9 mouse cellular contexts compared by ENCODE assay signal in genomic region chr8:125759022-125759421, GRCm38 (mm10). TPM values are rescaled to one million over a fixed set of nuclear protein-coding genes. Genes with fewer than 3 reads are reported as not detected.
DNase-seq lines count a peak whose midpoint lies in the region; ATAC-seq and TF ChIP-seq lines count a peak whose summit lies in the region.
"Had no signal": no experiment of that assay in that cellular context is flagged by ENCODE, and none has a peak within 500 bp of the region (broad histone marks: within the 10 kb centered on the region; RNA-seq: fewer than 3 reads in every experiment).

No protein-coding gene starts in this region.

- peak; percentile 75 for TF ChIP-seq CTCF in layer of hippocampus, adult 2 months (conservative IDR thresholded peaks at IDR 0.05)
- TF ChIP-seq CTCF in bone marrow, adult 2 months (IDR thresholded peaks at IDR 0.05; ENCODE audit: control insufficient read depth, insufficient read depth, low read length) = peak; percentile 66

- no peak for ATAC-seq in cerebellum, adult (ENCODE audit: insufficient number of reproducible peaks, low FRiP score, low TSS enrichment)

- 56% methylated on average over 10 of the region's 10 CpGs for WGBS in bone marrow, adult 2 months

- TF ChIP-seq POLR2A in bone marrow, adult 2 months (IDR thresholded peaks at IDR 0.05; ENCODE audit: borderline replicate concordance, control insufficient read depth, low read depth, low read length) = no peak

- H3K4me1 ChIP-seq in bone marrow, adult 2 months (ENCODE audit: control insufficient read depth, insufficient read depth, low read length) = no peaks in the 10 kb centered on the region

- peak; percentile 29 to 59 for DNase-seq in cerebellum, postnatal 25 days
- peak in 1 of 2 experiments; percentile 25 for DNase-seq in layer of hippocampus, adult 2 months (ENCODE audit: low spot score in 2 of 2)
- DNase-seq in layer of hippocampus, adult 9-11 months = no peak
- DNase-seq in lung, postnatal 10 days = peak; percentile 68
- DNase-seq in thymus, adult 18-20 months = peak; percentile 17 to 21
- no peak for DNase-seq in gastrocnemius, adult 18-20 months (ENCODE audit: low spot score)

- no peak overlapping the region for H3K4me3 ChIP-seq in layer of hippocampus, adult 2 months
- H3K4me3 ChIP-seq in bone marrow, adult 2 months (replicated peaks; ENCODE audit: control insufficient read depth, low read depth, low read length) = no peak overlapping the region
- H3K4me3 ChIP-seq: limb, embryonic 12.5 days had no signal

- no peak overlapping the region for H3K27ac ChIP-seq in layer of hippocampus, adult 2 months
- no peak overlapping the region for H3K27ac ChIP-seq in bone marrow, adult 2 months (ENCODE audit: control insufficient read depth, insufficient read depth, low read depth, low read length, poor library complexity)
- H3K27ac ChIP-seq: limb, embryonic 12.5 days had no signal

RNA-seq across cellular contexts. Expression of gene Ntpcr, which starts 29.3 kb away (rescaled TPM):
- 10 to 100 TPM; 21.1 to 24.2 TPM for total RNA-seq in layer of hippocampus, adult 2 months (2021)
- 7.6 and 11.5 TPM in 2 replicates for polyA plus RNA-seq in bone marrow, adult 2 months (2011; ENCODE audit: insufficient read depth, insufficient read length, low replicate concordance, missing spikeins)
- total RNA-seq in gastrocnemius, adult 18-20 months (2021) = 10 to 100 TPM in 1 of 2 experiments, 1 to 10 TPM in 1; 9.9 to 10.2 TPM

Comparison
In these comparisons a context has a peak if more than half of its experiments do, and no peak if none do; other contexts are left out.
1. DNase-seq: peak in cerebellum, postnatal 25 days (2 of 2), lung, postnatal 10 days (single experiment) and thymus, adult 18-20 months (2 of 2); none in layer of hippocampus, adult 9-11 months (single experiment) and gastrocnemius, adult 18-20 months (single experiment).